Comparison of ENCODE assay signal across 17 mouse cellular contexts in genomic region chr4:46339584-46339983, GRCm38 (mm10). TPM values are rescaled to one million over a fixed set of nuclear protein-coding genes. Genes with fewer than 3 reads are reported as not detected.
DNase-seq lines count a peak whose midpoint lies in the region; ATAC-seq and TF ChIP-seq lines count a peak whose summit lies in the region.
"Had no signal": no experiment of that assay in that cellular context is flagged by ENCODE, and none has a peak within 500 bp of the region (broad histone marks: within the 10 kb centered on the region; RNA-seq: fewer than 3 reads in every experiment).

No protein-coding gene starts in this region.

- H3K27ac ChIP-seq in forebrain, embryonic 10.5 days = no peak overlapping the region
- no peak overlapping the region for H3K27ac ChIP-seq in forebrain, embryonic 12.5 days
- no peak overlapping the region for H3K27ac ChIP-seq in lung, embryonic 15.5 days
- no peak overlapping the region for H3K27ac ChIP-seq in embryonic facial prominence, embryonic 15.5 days (replicated peaks)
- no peak overlapping the region for H3K27ac ChIP-seq in stomach, postnatal 0 days (replicated peaks)
- H3K27ac ChIP-seq: hindbrain, embryonic 14.5 days had no signal

- no peak for TF ChIP-seq EP300 in stomach, postnatal 0 days (optimal IDR thresholded peaks at IDR 0.05)

- no peak for TF ChIP-seq CTCF in lung, adult 2 months (IDR thresholded peaks at IDR 0.05; ENCODE audit: insufficient read depth, low read length)
- TF ChIP-seq CTCF in stomach, postnatal 0 days (IDR thresholded peaks at IDR 0.05; ENCODE audit: low read depth) = no peak

- no peak for ATAC-seq in forebrain, embryonic 12.5 days (ENCODE audit: low FRiP score)
- no peak for ATAC-seq in lung, embryonic 15.5 days (ENCODE audit: borderline replicate concordance, extremely low read depth, low FRiP score, low TSS enrichment)
- no peak for ATAC-seq in embryonic facial prominence, embryonic 15.5 days (ENCODE audit: insufficient number of reproducible peaks, low FRiP score, low TSS enrichment, low read depth)
- no peak for ATAC-seq in stomach, postnatal 0 days (ENCODE audit: low FRiP score, low TSS enrichment)
- ATAC-seq: CD4-positive, CD25-positive, alpha-beta regulatory T cell, adult 4 months; Patski had no signal

- DNase-seq in forebrain, embryonic 10.5 days (ENCODE audit: extremely low spot score, low spot score) = peak; percentile 38
- no peak for DNase-seq in lung, adult 2 months
- DNase-seq in adrenal gland, postnatal 25 days = peak; percentile 29
- DNase-seq in stomach, postnatal 0 days (ENCODE audit: low spot score) = no peak
- no peak for DNase-seq in left cerebral cortex, adult 9 months (ENCODE audit: low spot score in 2 of 2)
- DNase-seq: kidney, adult 8-10 months; layer of hippocampus, postnatal 36 days; liver; lung, postnatal 14 days; thymus, postnatal 14 days had no signal

- H3K36me3 ChIP-seq in forebrain, embryonic 10.5 days (replicated peaks) = no peaks in the 10 kb centered on the region
- H3K36me3 ChIP-seq in forebrain, embryonic 12.5 days (replicated peaks) = no peaks in the 10 kb centered on the region
- no peaks in the 10 kb centered on the region for H3K36me3 ChIP-seq in lung, embryonic 15.5 days
- H3K36me3 ChIP-seq in embryonic facial prominence, embryonic 15.5 days = no peaks in the 10 kb centered on the region
- no peaks in the 10 kb centered on the region for H3K36me3 ChIP-seq in stomach, postnatal 0 days (ENCODE audit: control insufficient read depth, insufficient read depth, low read length)

- H3K27me3 ChIP-seq in forebrain, embryonic 10.5 days (ENCODE audit: poor library complexity, severe bottlenecking) = peaks cover 98% of the 10 kb centered on the region
- peaks cover 88% of the 10 kb centered on the region for H3K27me3 ChIP-seq in forebrain, embryonic 12.5 days
- peaks cover 86% of the 10 kb centered on the region for H3K27me3 ChIP-seq in lung, embryonic 15.5 days
- H3K27me3 ChIP-seq in embryonic facial prominence, embryonic 15.5 days = peaks cover 87% of the 10 kb centered on the region
- peaks cover 36% of the 10 kb centered on the region; the same call in 1 of the 2 replicates for H3K27me3 ChIP-seq in stomach, postnatal 0 days (ENCODE audit: control insufficient read depth, insufficient read depth, low read length)

- under 1% methylated on average over 26 of the region's 26 CpGs for WGBS in forebrain, embryonic 10.5 days
- WGBS in forebrain, embryonic 12.5 days = under 1% methylated on average over 26 of the region's 26 CpGs
- 1% methylated on average over 26 of the region's 26 CpGs for WGBS in lung, embryonic 15.5 days
- WGBS in lung, adult 2 months = 3% methylated on average over 26 of the region's 26 CpGs
- WGBS in embryonic facial prominence, embryonic 15.5 days = 2% methylated on average over 26 of the region's 26 CpGs
- 3% methylated on average over 26 of the region's 26 CpGs for WGBS in stomach, postnatal 0 days

- peaks cover 36% of the 10 kb centered on the region for H3K4me1 ChIP-seq in forebrain, embryonic 10.5 days
- peaks cover 14% of the 10 kb centered on the region for H3K4me1 ChIP-seq in forebrain, embryonic 12.5 days
- peaks cover 12% of the 10 kb centered on the region for H3K4me1 ChIP-seq in lung, embryonic 15.5 days
- H3K4me1 ChIP-seq in lung, adult 2 months (ENCODE audit: control insufficient read depth, insufficient read depth, low read length) = peaks cover 3% of the 10 kb centered on the region
- H3K4me1 ChIP-seq in embryonic facial prominence, embryonic 15.5 days = peaks cover 25% of the 10 kb centered on the region
- H3K4me1 ChIP-seq in stomach, postnatal 0 days (replicated peaks; ENCODE audit: control insufficient read depth, insufficient read depth) = no peaks in the 10 kb centered on the region

- TF ChIP-seq POLR2A in lung, adult 2 months (IDR thresholded peaks at IDR 0.05; ENCODE audit: borderline replicate concordance, extremely low read depth, low read depth, low read length) = no peak

- no peaks in the 10 kb centered on the region for H3K9me3 ChIP-seq in forebrain, embryonic 10.5 days
- H3K9me3 ChIP-seq in forebrain, embryonic 12.5 days = no peaks in the 10 kb centered on the region
- H3K9me3 ChIP-seq in lung, embryonic 15.5 days = no peaks in the 10 kb centered on the region
- no peaks in the 10 kb centered on the region for H3K9me3 ChIP-seq in embryonic facial prominence, embryonic 15.5 days (replicated peaks)
- no peaks in the 10 kb centered on the region for H3K9me3 ChIP-seq in stomach, postnatal 0 days (ENCODE audit: control insufficient read depth, low read length)

- no peak overlapping the region for H3K4me2 ChIP-seq in forebrain, embryonic 12.5 days
- H3K4me2 ChIP-seq in lung, embryonic 15.5 days = no peak overlapping the region
- H3K4me2 ChIP-seq in embryonic facial prominence, embryonic 15.5 days (replicated peaks) = 0 out of 2 replicates have a peak overlapping the region, but pooled peaks have one; percentile 6
- H3K4me2 ChIP-seq in stomach, postnatal 0 days (replicated peaks; ENCODE audit: low read depth) = no peak overlapping the region
- H3K4me2 ChIP-seq: hindbrain, embryonic 14.5 days had no signal

- no peak overlapping the region for H3K4me3 ChIP-seq in forebrain, embryonic 10.5 days
- H3K4me3 ChIP-seq in forebrain, embryonic 12.5 days (replicated peaks) = no peak overlapping the region
- H3K4me3 ChIP-seq in lung, embryonic 15.5 days = 0 out of 2 replicates have a peak overlapping the region, but pooled peaks have one; percentile 0
- no peak overlapping the region for H3K4me3 ChIP-seq in lung, adult 2 months (replicated peaks; ENCODE audit: extremely low read depth, low read depth, low read length)
- no peak overlapping the region for H3K4me3 ChIP-seq in embryonic facial prominence, embryonic 15.5 days (replicated peaks)
- no peak overlapping the region for H3K4me3 ChIP-seq in stomach, postnatal 0 days (ENCODE audit: low read depth, low read length)

- no peak overlapping the region for H3K9ac ChIP-seq in forebrain, embryonic 12.5 days
- no peak overlapping the region for H3K9ac ChIP-seq in lung, embryonic 15.5 days
- H3K9ac ChIP-seq in embryonic facial prominence, embryonic 15.5 days = no peak overlapping the region
- no peak overlapping the region for H3K9ac ChIP-seq in stomach, postnatal 0 days (ENCODE audit: low read length)
- H3K9ac ChIP-seq: hindbrain, embryonic 14.5 days had no signal

RNA-seq across cellular contexts. Expression of gene Foxe1, which starts 3.8 kb away (rescaled TPM):
- 0.05 TPM in 1 of 2 replicates, not detected in the other for polyA plus RNA-seq in forebrain, embryonic 10.5 days (2016; fragmentation: Nextera tagmentation; extraction: Ambion mirVana)
- polyA plus RNA-seq in forebrain, embryonic 12.5 days (2016; fragmentation: Nextera tagmentation; extraction: Ambion mirVana) = not detected in 2 replicates
- polyA plus RNA-seq in lung, embryonic 15.5 days (2015; fragmentation: Nextera tagmentation; extraction: Ambion mirVana) = 0.05 TPM in 1 of 2 replicates, not detected in the other
- 1.6 TPM in 1 of 2 replicates, not detected in the other for polyA plus RNA-seq in lung, adult 2 months (2012; rRNA removed)
- total RNA-seq in adrenal gland, postnatal 25 days (2021) = not detected in 2 replicates
- polyA plus RNA-seq in embryonic facial prominence, embryonic 15.5 days (2015; fragmentation: Nextera tagmentation; extraction: Ambion mirVana) = 1.9 and 2.1 TPM in 2 replicates
- 0.78 and 0.93 TPM in 2 replicates for polyA plus RNA-seq in stomach, postnatal 0 days (2015; fragmentation: Nextera tagmentation; extraction: Ambion mirVana)
- total RNA-seq: layer of hippocampus, postnatal 36 days had no signal
- polyA plus RNA-seq: CD4-positive, CD25-positive, alpha-beta regulatory T cell, adult 4 months; gonadal fat pad, adult 2 months; hindbrain, embryonic 14.5 days; Patski had no signal

RNA-seq across cellular contexts. Expression of gene Trmo, which starts 49.7 kb away (rescaled TPM):
- 10.4 and 13.8 TPM in 2 replicates for polyA plus RNA-seq in forebrain, embryonic 10.5 days (2016; fragmentation: Nextera tagmentation; extraction: Ambion mirVana)
- polyA plus RNA-seq in forebrain, embryonic 12.5 days (2016; fragmentation: Nextera tagmentation; extraction: Ambion mirVana) = 9.9 TPM in 2 replicates
- polyA plus RNA-seq in lung, embryonic 15.5 days (2015; fragmentation: Nextera tagmentation; extraction: Ambion mirVana) = 10.0 and 11.2 TPM in 2 replicates
- 4.3 and 5.5 TPM in 2 replicates for polyA plus RNA-seq in lung, adult 2 months (2012; rRNA removed)
- total RNA-seq in adrenal gland, postnatal 25 days (2021) = 7.5 and 9.9 TPM in 2 replicates
- 9.2 and 10.8 TPM in 2 replicates for polyA plus RNA-seq in embryonic facial prominence, embryonic 15.5 days (2015; fragmentation: Nextera tagmentation; extraction: Ambion mirVana)
- polyA plus RNA-seq in stomach, postnatal 0 days (2015; fragmentation: Nextera tagmentation; extraction: Ambion mirVana) = 6.5 and 7.5 TPM in 2 replicates

Comparison
In these comparisons a context has a peak if more than half of its experiments do, and no peak if none do; other contexts are left out.
1. DNase-seq: peak in forebrain, embryonic 10.5 days (single experiment) and adrenal gland, postnatal 25 days (single experiment); none in lung, adult 2 months (single experiment), stomach, postnatal 0 days (single experiment) and left cerebral cortex, adult 9 months (0 of 2).